Mouse (Mus musculus) liver, postnatal 0 days (tissue): Measurements from ENCODE around the gene Uvrag.

Experiments
- CTCF ChIP-seq: sonication (generic); IDR thresholded peaks from 2 replicates; pipeline ENCODE4 v1.5.1; 2016; ENCODE audit warnings: antibody characterized with exemption, low read depth
- EP300 ChIP-seq: IDR thresholded peaks from 2 replicates; pipeline ENCODE4 v1.6.1; 2016; ENCODE audit warnings: antibody characterized with exemption, low read depth, mild to moderate bottlenecking

- TF ChIP-seq EP300: no peak
- TF ChIP-seq CTCF: no peak
These were observed 40.9 kb upstream of the Uvrag start for GRCm38 (mm10) chr7:99181619-99182431.
